Mouse (Mus musculus): Measurements from ENCODE around the gene Baiap2l1.
A peak's percentile ranks its signal among the peaks of the same experiment; 100 is the strongest.

Gene Baiap2l1

DNA sequence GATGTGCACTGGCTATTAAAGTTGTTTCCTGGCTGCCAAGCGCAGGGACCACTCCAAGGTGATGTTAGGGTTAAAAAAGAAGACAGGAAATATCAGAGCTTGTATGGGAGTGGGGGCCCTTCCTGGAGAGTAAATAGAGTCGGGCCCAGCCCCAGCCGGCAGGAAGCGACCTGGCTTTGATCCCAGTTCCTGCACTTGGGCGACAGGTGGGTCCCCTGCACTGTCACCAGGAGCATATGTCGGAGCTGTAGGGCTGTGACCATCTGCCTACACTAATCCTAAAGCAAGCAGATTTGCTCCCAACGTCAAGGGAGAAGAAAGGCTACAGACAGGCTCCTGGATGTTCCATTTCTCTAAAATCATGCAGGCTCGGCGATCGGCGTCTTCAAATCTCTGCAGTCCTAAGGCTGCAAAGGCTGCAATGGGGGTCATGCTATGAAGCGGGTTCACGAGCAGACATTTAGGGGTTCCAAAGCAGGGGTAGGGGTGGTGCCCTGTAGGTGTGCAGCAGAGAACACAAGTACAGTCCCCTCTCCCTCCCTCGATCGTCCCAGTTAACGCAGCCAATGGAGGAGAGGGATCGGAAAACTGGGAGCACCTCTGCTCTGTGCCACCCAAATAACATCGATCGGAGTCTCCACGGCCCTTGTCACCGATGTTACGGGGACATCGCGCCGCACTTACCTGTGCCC, 135.0 kb downstream of the Baiap2l1 start:
- peak; percentile 79 for DNase-seq

DNA sequence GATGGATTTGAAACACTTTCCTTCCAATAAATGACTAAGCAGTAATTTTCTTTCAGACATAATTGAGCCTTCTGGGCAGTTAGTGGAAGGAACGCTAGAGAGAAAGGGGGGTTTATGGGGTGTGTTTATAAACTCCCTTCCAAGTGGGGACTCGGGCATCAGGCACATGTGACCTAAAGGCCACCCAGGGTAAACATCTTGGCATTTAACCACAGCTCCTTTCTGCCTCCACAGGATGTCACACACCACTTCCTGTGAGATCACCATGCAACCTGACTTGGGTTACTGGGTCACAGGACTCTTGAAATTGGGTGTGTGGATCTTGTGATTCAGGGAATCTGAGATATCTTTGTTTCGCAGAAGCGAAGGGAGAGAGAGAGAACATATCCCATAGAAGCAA, 136.6 kb downstream of the Baiap2l1 start:
- DNase-seq, result peak; percentile 29

DNA sequence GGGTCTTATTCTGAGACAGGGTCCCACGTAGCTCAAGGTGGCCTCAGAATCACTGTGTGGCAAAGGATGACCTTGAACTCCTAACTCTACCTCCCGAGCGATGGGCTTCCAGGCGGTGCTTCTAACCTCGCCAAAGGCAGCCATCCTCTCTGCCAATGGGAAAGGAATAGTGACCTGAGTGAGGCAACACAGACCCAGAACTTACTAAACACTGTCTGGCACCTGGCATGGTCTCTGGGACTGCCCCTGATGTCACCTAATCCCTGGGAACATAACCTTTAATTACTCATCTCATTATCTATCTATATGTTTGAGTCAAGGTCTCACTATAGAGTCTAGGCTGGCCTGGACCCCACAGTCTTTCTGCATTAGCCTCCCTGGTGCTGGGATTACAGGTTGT, 138.0 kb downstream of the Baiap2l1 start:
- no peak for DNase-seq

DNA sequence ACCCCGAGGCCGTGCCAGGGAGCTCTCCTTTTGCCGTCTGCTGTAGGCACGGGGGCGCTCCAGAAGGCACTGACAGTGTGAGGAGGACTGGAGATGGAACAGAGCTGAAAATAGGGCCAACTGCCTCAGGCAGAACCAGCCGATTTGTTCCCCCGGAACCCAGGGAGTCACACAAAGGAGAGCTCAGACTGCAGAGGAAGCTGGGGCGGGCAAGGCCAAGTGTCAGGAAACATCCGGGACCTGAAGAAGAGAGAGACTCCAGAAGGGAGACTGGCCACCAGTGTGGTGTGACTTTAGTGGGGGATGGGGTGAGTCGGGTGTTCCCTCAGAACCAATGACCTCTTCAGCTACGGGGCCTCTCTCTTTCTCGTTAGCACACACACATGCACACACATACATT, 138.6 kb downstream of the Baiap2l1 start:
- peak; percentile 50 for DNase-seq

DNA sequence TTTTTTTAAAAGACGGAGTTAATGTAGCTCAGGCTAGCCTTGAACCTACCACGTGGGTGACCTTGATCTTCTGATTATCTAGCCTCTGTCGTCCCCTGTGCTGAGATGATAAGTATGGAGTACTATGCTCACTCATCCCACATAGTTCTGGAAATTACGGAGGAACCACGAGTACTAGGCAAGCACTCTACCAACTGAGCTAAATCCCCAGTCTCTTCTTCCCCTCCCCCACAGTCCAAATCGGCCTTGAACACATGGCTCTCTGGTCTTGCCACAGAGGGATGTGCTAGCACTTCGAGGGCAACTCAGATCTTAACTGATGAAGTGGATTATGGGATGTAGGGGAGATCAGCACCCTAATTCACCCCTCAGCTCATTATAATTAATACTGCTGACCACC, 139.9 kb downstream of the Baiap2l1 start:
- no peak for DNase-seq

DNA sequence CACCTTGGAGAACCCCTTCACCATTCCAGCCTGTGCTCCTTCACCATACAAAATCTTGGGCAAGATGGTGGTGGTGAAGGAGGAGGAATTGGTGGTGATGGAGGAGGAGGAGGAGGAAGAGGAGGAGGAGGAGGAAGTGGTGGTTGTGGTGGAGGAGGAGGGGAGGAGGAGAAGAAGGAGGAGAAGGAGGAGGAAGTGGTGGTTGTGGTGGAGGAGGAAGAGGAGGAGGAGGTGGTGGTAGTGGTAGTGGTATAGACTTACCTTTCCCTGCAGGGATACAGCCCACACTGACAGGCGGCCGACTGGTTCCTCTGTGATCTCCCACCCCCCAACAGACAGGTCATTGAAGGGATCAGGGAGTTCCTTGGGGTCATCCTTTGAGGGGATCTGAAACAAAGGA, 141.9 kb downstream of the Baiap2l1 start:
- DNase-seq, result no peak

Measured in kidney, postnatal 14 days (tissue).